Mouse (Mus musculus): ENCODE results near the gene Kcnk3.

DNA sequence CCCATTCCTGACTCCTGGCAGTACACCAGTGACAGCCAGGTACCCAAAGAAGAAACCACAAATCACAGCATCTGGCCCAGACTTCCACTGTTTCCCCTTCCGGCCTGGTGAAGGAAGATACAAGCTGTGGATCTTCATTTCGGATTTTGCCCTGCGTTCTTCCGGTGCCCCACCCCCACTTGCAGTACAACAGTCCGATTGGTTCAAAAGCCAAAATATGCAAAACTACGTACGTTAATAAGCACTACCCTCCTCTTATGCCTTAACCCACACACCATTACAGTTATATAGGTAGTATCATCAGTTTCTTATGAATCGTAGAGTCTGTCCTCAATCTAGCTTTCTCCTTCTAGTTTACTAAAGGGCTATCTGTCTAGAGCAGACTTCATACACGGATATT is 77.4 kb downstream of the Kcnk3 start:
- TF ChIP-seq CTCF (IDR thresholded peaks at IDR 0.05; ENCODE audit: low read depth) (no peak), EP300 (IDR thresholded peaks at IDR 0.05; ENCODE audit: low read depth) (no peak)
